Mouse (Mus musculus) 3134 (cell line): ENCODE data around the gene Morc3.

Source experiments
- DNase-seq: peaks from one replicate; pipeline ENCODE4 v3.0.0-alpha.2; 2011; ENCODE audit warnings: low spot score; ENCODE audit not compliant: insufficient read length; ENCODE audit errors: extremely low read depth

Gene Morc3

GRCm38 (mm10) chr16:93917712-93918678 lies 86.1 kb downstream of the Morc3 start:
- no peak for DNase-seq

- peak; percentile 35 for DNase-seq
These were observed 86.7 kb downstream of the Morc3 start for GRCm38 (mm10) chr16:93918679-93919060.

- DNase-seq: no peak
These were observed 87.3 kb downstream of the Morc3 start for GRCm38 (mm10) chr16:93919189-93919588.

- no peak for DNase-seq
These were observed 88.8 kb downstream of the Morc3 start for GRCm38 (mm10) chr16:93920673-93921072.

GRCm38 (mm10) chr16:93922835-93923389 lies 91.0 kb downstream of the Morc3 start:
- no peak for DNase-seq

GRCm38 (mm10) chr16:93923788-93924187 lies 91.9 kb downstream of the Morc3 start:
- no peak for DNase-seq
